Mouse (Mus musculus) bone marrow macrophage, adult 2 months (primary cell): ENCODE measurements around the gene Ctbs.

Source experiments
- CTCF ChIP-seq: IDR thresholded peaks from 2 replicates; pipeline ENCODE4 v1.5.1; 2012; ENCODE audit warnings: low read depth, mild to moderate bottlenecking, low read length, moderate library complexity
- POLR2A ChIP-seq: IDR thresholded peaks from 2 replicates; pipeline ENCODE4 v1.6.1; 2012; ENCODE audit warnings: mild to moderate bottlenecking, low read depth, low read length, borderline replicate concordance

DNA sequence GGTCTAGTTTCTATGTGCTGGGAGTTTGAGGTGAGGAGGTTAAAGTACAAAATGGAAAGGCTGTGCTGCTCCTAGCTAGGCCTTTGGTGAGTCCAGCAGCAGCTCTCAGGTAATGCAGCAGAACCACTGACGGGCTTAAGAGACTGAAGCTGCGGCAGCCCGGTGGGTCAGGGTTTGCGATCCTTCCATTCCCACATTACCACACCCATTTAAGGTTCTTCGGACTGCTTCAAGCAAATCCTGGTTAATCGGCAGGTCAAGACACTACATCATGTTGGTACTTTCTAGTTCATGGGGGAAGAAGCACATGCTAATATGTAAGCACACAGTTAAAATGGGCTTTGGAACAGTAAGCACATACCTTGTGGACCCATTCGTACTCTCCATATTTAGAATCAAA is 57.1 kb downstream of the Ctbs start:
- no peak for TF ChIP-seq CTCF
- TF ChIP-seq POLR2A: no peak
